Mouse (Mus musculus): ENCODE measurements around the gene Sstr3.

GRCm38 (mm10) chr15:78588900-78589299 is 44.4 kb upstream of the Sstr3 start:
- no peak for TF ChIP-seq CTCF (IDR thresholded peaks at IDR 0.05; ENCODE audit: extremely low read depth, insufficient read length, insufficient replicate concordance, low read depth, low read length)
- TF ChIP-seq POLR2A (IDR thresholded peaks at IDR 0.05; ENCODE audit: low read depth, low read length) = no peak

Data from small intestine, adult 2 months (tissue).